Mouse (Mus musculus) kidney, embryonic 16.5 days (tissue): ENCODE measurements around the gene Fat2. TPM values are rescaled to one million over a fixed set of nuclear protein-coding genes. Genes with fewer than 3 reads are reported as not detected.

ENCODE experiments used
- ATAC-seq: fragments of 200-750 bp; cut with Nextera tagmentation; 2 replicates; pipeline ENCODE4 v1.8.0; 2017; ENCODE audit warnings: moderate TSS enrichment; ENCODE audit not compliant: low FRiP score, low TSS enrichment
- H3K27ac ChIP-seq: fragments of 300-500 bp; sonication (generic); 2 replicates; pipeline ENCODE4 v1.5.1; 2014; ENCODE audit warnings: low read length
- H3K27me3 ChIP-seq: fragments of 300-500 bp; sonication (generic); 2 replicates; pipeline ENCODE4 v1.6.1; 2014; ENCODE audit warnings: low read length, control low read depth, mixed read lengths; ENCODE audit not compliant: insufficient read depth
- H3K36me3 ChIP-seq: fragments of 300-500 bp; sonication (generic); 2 replicates; pipeline ENCODE4 v1.6.1; 2014; ENCODE audit warnings: low read length, control low read depth, mixed read lengths; ENCODE audit not compliant: insufficient read depth
- H3K4me1 ChIP-seq: fragments of 300-500 bp; sonication (generic); 2 replicates; pipeline ENCODE4 v1.6.1; 2014; ENCODE audit warnings: low read length, control low read depth, mixed read lengths; ENCODE audit not compliant: insufficient read depth
- H3K4me2 ChIP-seq: fragments of 300-500 bp; sonication (generic); replicated peaks from 2 replicates; pipeline ENCODE4 v1.6.1; 2014; ENCODE audit warnings: low read depth, low read length
- H3K4me3 ChIP-seq: fragments of 300-500 bp; sonication (generic); 2 replicates; pipeline ENCODE4 v1.5.1; 2014; ENCODE audit warnings: mild to moderate bottlenecking, low read length
- H3K9ac ChIP-seq: fragments of 300-500 bp; sonication (generic); replicated peaks from 2 replicates; pipeline ENCODE4 v1.6.1; 2014; ENCODE audit warnings: low read length
- H3K9me3 ChIP-seq: fragments of 300-500 bp; sonication (generic); 2 replicates; pipeline ENCODE4 v1.6.1; 2016; ENCODE audit warnings: low read length, control low read depth
- WGBS: fragments of 180-500 bp; shearing (Covaris S2); extraction: QIAGEN DNeasy Blood & Tissue Kit; methylation state at CpG from one replicate; pipeline ENCODE4 v1.1.7; 2014; 5-methylcytosine and 5-hydroxymethylcytosine counted together
- polyA plus RNA-seq: library from polyadenylated mRNA; unstranded; fragments of >200 nt; fragmentation: Nextera tagmentation; extraction: Ambion mirVana; gene quantifications from 2 replicates; pipeline ENCODE4 v1.2.1, GENCODE M21; 2015

Gene Fat2
- polyA plus RNA-seq, 1 experiment from 2014 or later = 0.11 TPM

DNA sequence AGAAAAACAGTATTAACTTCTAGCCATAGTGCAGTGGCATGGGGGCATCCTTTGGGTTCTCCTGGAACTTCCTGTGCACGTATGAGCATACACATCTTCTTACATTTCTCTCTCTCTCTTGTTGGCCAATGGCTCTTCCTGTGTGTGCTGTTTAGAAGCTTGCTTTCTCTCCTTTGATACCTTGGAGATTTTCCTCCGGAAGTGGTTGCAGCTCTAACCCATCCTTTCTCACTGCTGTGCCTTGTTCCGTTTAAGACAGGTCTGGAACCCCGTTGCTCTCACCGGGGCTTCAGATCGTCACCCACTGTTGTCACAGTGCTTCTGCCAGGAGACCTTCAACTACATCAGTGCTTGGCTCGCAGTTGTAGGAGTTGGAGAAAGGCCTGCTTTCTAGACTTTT is 115.1 kb downstream of the Fat2 start:
- Histone ChIP-seq H3K4me2 (no peak overlapping the region), H3K4me1 (peaks cover 8% of the 10 kb centered on the region), H3K9ac (no peak overlapping the region), H3K36me3 (peaks cover 16% of the 10 kb centered on the region; the same call in 1 of the 2 replicates), H3K9me3 (no peaks in the 10 kb centered on the region), H3K27me3 (no peaks in the 10 kb centered on the region), H3K4me3 (no peak overlapping the region), H3K27ac (no peak overlapping the region)
- no peak for ATAC-seq
- WGBS = 88% methylated on average over 7 of the region's 7 CpGs

DNA sequence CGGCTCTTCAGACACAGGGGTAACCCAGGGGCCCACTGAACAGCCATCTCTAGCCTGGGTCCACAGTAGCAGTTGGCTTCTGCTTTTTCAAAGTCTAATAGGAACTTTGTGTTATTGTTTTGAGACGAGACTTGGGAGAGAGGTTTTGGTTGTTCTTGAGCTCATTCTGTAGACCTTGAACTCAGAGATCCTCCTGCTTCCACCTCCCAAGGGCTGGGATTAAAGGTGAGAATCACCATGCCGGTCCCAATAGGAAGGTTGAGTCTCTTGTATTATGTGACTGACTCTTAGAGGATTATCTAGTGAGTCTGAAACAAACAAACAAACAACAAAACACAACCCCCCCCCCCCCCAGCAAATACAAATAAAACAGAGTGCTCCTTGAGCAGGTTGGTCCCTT is 117.9 kb downstream of the Fat2 start:
- H3K27ac ChIP-seq = no peak overlapping the region
- WGBS = 85% methylated on average over 3 of the region's 3 CpGs
- no peak overlapping the region for H3K4me3 ChIP-seq
- peaks cover 10% of the 10 kb centered on the region for H3K4me1 ChIP-seq
- H3K36me3 ChIP-seq = 0 out of 2 replicates have a peak, but pooled peaks cover 7% of the 10 kb centered on the region
- H3K9ac ChIP-seq = no peak overlapping the region
- no peaks in the 10 kb centered on the region for H3K27me3 ChIP-seq
- no peaks in the 10 kb centered on the region for H3K9me3 ChIP-seq
- no peak overlapping the region for H3K4me2 ChIP-seq
- no peak for ATAC-seq

DNA sequence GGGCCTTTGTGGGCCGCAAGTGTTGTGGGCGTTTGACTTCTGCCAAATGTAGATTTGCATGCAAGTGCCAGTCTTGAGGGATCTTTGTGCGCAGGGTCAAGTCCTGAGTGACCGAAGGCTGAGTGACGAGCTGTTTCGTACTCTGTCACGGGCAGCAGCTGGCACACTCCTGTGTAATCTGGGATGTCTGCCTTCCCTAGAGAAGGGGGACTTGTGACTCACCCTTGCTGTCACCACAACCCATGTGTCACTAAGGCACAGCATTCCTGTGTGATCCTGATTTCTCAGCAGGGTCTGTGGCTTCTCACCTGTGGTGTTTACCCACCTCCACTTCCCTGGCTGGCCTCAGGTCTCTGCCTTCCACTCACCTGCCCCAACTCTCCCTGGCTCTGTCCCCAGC is 118.5 kb downstream of the Fat2 start:
- no peak overlapping the region for H3K9ac ChIP-seq
- ATAC-seq = no peak
- H3K4me3 ChIP-seq = no peak overlapping the region
- H3K27ac ChIP-seq = peak overlapping the region; percentile 17; the same call in 1 of the 2 replicates
- H3K4me2 ChIP-seq = no peak overlapping the region
- WGBS = 81% methylated on average over 7 of the region's 7 CpGs
- peaks cover 10% of the 10 kb centered on the region for H3K4me1 ChIP-seq
- H3K9me3 ChIP-seq = no peaks in the 10 kb centered on the region
- no peaks in the 10 kb centered on the region for H3K27me3 ChIP-seq
- 0 out of 2 replicates have a peak, but pooled peaks cover 4% of the 10 kb centered on the region for H3K36me3 ChIP-seq

DNA sequence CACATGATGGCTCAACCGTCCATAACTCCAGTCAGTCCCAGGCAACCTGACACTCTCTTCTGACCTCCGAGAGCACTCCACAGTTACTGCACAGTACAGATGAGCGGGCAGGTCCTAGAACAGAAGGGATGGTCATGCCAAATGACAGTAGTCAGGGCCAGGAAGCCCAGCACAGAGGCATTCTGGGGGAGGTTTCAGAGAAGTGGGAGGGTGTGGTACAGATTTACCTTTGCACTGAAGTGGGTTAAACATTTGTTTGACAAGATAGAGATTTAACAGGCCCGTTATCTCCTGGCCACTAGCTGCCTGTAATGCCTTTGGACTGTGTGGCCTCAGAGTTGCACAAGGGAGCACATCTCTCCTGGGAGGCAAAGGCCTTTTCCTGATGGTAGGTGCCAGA is 118.9 kb downstream of the Fat2 start:
- Histone ChIP-seq H3K4me2 (no peak overlapping the region), H3K27ac (peak overlapping the region; percentile 35; the same call in 1 of the 2 replicates), H3K27me3 (no peaks in the 10 kb centered on the region), H3K4me1 (peaks cover 10% of the 10 kb centered on the region), H3K9me3 (no peaks in the 10 kb centered on the region), H3K9ac (no peak overlapping the region), H3K36me3 (0 out of 2 replicates have a peak, but pooled peaks cover 4% of the 10 kb centered on the region), H3K4me3 (no peak overlapping the region)
- ATAC-seq = peak; percentile 78
- WGBS = 48% methylated on average over 4 of the region's 4 CpGs

DNA sequence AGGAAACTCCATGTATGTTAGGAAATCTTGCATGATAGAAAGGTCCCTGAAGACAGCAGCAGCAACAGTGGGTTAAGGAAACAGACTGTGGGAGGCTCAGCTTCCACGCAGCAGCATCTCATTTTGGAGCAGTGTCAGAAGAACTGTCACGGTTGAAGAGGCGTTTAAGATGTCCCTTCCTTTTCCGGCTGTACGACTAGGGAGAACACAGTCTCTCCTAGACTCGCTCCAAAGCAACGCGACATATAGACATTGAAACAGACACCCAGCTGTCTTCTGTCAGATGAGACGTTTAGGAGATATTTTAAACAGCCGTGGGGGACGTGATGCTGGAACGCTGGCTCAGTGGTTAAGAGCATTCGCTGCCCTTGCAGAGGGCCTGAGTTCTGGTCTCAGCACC is 119.5 kb downstream of the Fat2 start:
- H3K9ac ChIP-seq = no peak overlapping the region
- H3K9me3 ChIP-seq = no peaks in the 10 kb centered on the region
- H3K4me3 ChIP-seq = no peak overlapping the region
- H3K36me3 ChIP-seq = 0 out of 2 replicates have a peak, but pooled peaks cover 4% of the 10 kb centered on the region
- H3K27me3 ChIP-seq = no peaks in the 10 kb centered on the region
- H3K4me1 ChIP-seq = peaks cover 10% of the 10 kb centered on the region
- WGBS = 28% methylated on average over 13 of the region's 13 CpGs
- ATAC-seq = peak; percentile 7
- H3K4me2 ChIP-seq = no peak overlapping the region
- H3K27ac ChIP-seq = peak overlapping the region; percentile 35

DNA sequence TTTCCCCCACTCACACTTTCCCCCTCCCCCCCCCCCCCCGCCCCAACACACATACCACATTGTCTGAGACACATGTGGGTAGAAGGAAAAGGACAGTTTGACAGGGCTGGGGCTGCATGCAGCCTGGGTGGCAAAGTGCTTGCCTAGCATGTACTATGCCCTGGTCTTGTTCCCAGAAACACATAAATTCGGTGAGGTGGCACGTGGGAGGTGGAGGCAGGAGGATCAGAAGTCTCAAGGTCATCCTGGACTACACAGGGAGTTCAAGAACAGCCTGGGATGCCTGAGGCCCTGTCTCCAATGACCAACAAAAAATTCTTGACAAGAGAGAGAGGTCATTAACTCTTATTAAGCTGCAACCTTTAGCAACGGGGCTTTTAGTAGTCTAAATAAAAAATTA is 120.3 kb downstream of the Fat2 start:
- no peak overlapping the region for H3K4me3 ChIP-seq
- H3K4me1 ChIP-seq = peaks cover 12% of the 10 kb centered on the region
- H3K4me2 ChIP-seq = no peak overlapping the region
- 31% methylated on average over 4 of the region's 4 CpGs for WGBS
- no peaks in the 10 kb centered on the region for H3K27me3 ChIP-seq
- no peak overlapping the region for H3K27ac ChIP-seq
- ATAC-seq = no peak
- no peaks in the 10 kb centered on the region for H3K9me3 ChIP-seq
- 0 out of 2 replicates have a peak, but pooled peaks cover 4% of the 10 kb centered on the region for H3K36me3 ChIP-seq
- no peak overlapping the region for H3K9ac ChIP-seq

DNA sequence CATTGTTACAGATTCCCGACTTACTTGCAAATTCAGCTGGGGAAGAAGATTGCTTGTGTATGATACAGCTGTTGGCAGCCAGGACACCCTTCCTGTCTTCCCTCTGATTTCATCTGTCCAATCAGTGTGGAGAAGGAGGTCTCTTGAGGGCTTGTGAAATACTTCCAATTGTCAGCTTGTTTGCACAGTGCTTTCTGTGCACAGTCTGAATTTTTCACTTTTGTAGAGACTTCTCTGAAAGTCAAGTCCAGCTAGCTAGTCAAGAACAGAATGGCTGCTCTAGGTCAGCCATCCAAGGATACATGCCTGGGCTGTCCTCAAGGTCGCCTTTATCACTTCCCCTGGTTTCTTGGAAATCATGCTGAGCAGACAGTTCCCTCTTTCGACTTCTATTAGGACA is 121.4 kb downstream of the Fat2 start:
- ATAC-seq = no peak
- no peak overlapping the region for H3K27ac ChIP-seq
- H3K9ac ChIP-seq = no peak overlapping the region
- H3K4me3 ChIP-seq = no peak overlapping the region
- H3K9me3 ChIP-seq = no peaks in the 10 kb centered on the region
- H3K36me3 ChIP-seq = no peaks in the 10 kb centered on the region
- peaks cover 16% of the 10 kb centered on the region for H3K4me1 ChIP-seq
- WGBS = 81% methylated on average over 3 of the region's 3 CpGs
- H3K4me2 ChIP-seq = no peak overlapping the region
- no peaks in the 10 kb centered on the region for H3K27me3 ChIP-seq

GRCm38 (mm10) chr11:55214161-55214560 is 122.2 kb downstream of the Fat2 start:
- no peak overlapping the region for H3K9ac ChIP-seq
- WGBS = 84% methylated on average over 5 of the region's 5 CpGs
- H3K36me3 ChIP-seq = no peaks in the 10 kb centered on the region
- H3K9me3 ChIP-seq = no peaks in the 10 kb centered on the region
- H3K4me3 ChIP-seq = no peak overlapping the region
- H3K4me2 ChIP-seq = no peak overlapping the region
- no peak for ATAC-seq
- H3K27ac ChIP-seq = no peak overlapping the region
- peaks cover 25% of the 10 kb centered on the region for H3K4me1 ChIP-seq
- no peaks in the 10 kb centered on the region for H3K27me3 ChIP-seq

DNA sequence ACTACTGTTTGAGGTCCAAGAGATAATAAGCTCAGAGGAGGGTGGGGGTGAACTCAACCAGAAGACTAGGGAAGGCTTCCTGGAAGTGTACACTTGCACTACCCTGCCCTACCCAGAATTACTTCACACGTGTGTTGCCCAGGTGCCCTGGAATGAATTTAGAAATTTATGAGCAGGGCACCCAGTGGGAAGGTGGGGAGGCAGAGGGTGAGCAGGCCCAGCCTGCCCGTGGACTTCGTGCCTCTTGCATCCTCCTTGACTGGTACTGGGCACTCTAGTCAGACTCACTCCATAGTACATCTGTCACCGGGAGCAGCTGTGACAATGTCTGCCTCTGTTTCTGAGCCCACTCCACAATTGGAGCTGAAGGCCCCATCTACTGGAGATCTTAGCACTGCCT is 122.8 kb downstream of the Fat2 start:
- H3K36me3 ChIP-seq = no peaks in the 10 kb centered on the region
- H3K27ac ChIP-seq = no peak overlapping the region
- no peaks in the 10 kb centered on the region for H3K27me3 ChIP-seq
- no peak overlapping the region for H3K4me2 ChIP-seq
- no peak overlapping the region for H3K9ac ChIP-seq
- no peak for ATAC-seq
- no peaks in the 10 kb centered on the region for H3K9me3 ChIP-seq
- no peak overlapping the region for H3K4me3 ChIP-seq
- 94% methylated on average over 4 of the region's 4 CpGs for WGBS
- peaks cover 31% of the 10 kb centered on the region for H3K4me1 ChIP-seq

- peak; percentile 55; the same call in 1 of the 2 replicates for ATAC-seq
- H3K27ac ChIP-seq = peak overlapping the region; percentile 33; the same call in 1 of the 2 replicates
- 66% methylated on average over 6 of the region's 6 CpGs for WGBS
Measured at GRCm38 (mm10) chr11:55209626-55210353, 126.6 kb downstream of the Fat2 start.

More at GRCm38 (mm10) chr11:55209626-55210353, 126.6 kb downstream of the Fat2 start:
- H3K4me3 ChIP-seq = no peak overlapping the region
- no peaks in the 10 kb centered on the region for H3K9me3 ChIP-seq
- no peaks in the 10 kb centered on the region for H3K27me3 ChIP-seq
- H3K4me1 ChIP-seq = peaks cover 34% of the 10 kb centered on the region
- H3K4me2 ChIP-seq = no peak overlapping the region
- no peak overlapping the region for H3K9ac ChIP-seq
- H3K36me3 ChIP-seq = no peaks in the 10 kb centered on the region
